Mouse (Mus musculus) adrenal gland, adult 18-20 months (tissue): Measurements from ENCODE around the gene Nme3. TPM values are rescaled to one million over a fixed set of nuclear protein-coding genes. Genes with fewer than 3 reads are reported as not detected.

Experiments
- total RNA-seq, 2 experiments: library from RNA; stranded (reverse); gene quantifications; 1 replicate in 1 of 2; 2 replicates in 1 of 2; pipeline ENCODE4 v1.2.3; 2021

Nme3 gene
- total RNA-seq, 2 experiments from 2014 or later: 50.8 to 100 TPM

Other genes starting within 250 kb of the Nme3 start
- 10 to 100 TPM; 62.0 to 90.2 TPM for gene Slc9a3r2, start 246.2 kb upstream of the Nme3 start, total RNA-seq
- gene Npw, start 238.0 kb upstream of the Nme3 start, total RNA-seq: not detected
- gene Zfp598, start 226.8 kb upstream of the Nme3 start, total RNA-seq: 10 to 100 TPM; 50.0 to 55.7 TPM
- 1 to 10 TPM; 2.2 to 3.3 TPM for gene Syngr3, start 206.5 kb upstream of the Nme3 start, total RNA-seq
- gene Gfer, start 200.3 kb upstream of the Nme3 start, total RNA-seq: 10 to 100 TPM; 31.9 to 33.9 TPM
- gene Noxo1, start 200.3 kb upstream of the Nme3 start, total RNA-seq: 1 to 10 TPM; 2.8 to 3.9 TPM
- gene Tbl3, start 188.8 kb upstream of the Nme3 start, total RNA-seq: 10 to 100 TPM; 30.2 to 32.4 TPM
- gene Rnf151, start 178.4 kb upstream of the Nme3 start, total RNA-seq: not detected
- gene Rps2, start 178.4 kb upstream of the Nme3 start, total RNA-seq: 100 to 1,000 TPM; 653 to 681 TPM
- gene Ndufb10, start 172.0 kb upstream of the Nme3 start, total RNA-seq: 100 to 1,000 TPM; 239 to 321 TPM
- gene Rpl3l, start 168.7 kb upstream of the Nme3 start, total RNA-seq: 1 to 10 TPM in 1 of 2 experiments, not detected in 1; 1.2 TPM
- 10 to 100 TPM; 83.9 to 94.4 TPM for gene Msrb1, start 159.9 kb upstream of the Nme3 start, total RNA-seq
- gene Hs3st6, start 143.5 kb upstream of the Nme3 start, total RNA-seq: 1 to 10 TPM; 2.2 to 2.3 TPM
- under 1 TPM; 0.50 to 0.80 TPM for gene Meiob, start 92.2 kb upstream of the Nme3 start, total RNA-seq
- gene Hagh, start 56.4 kb upstream of the Nme3 start, total RNA-seq: 10 to 100 TPM; 88.4 to 99.0 TPM
- 10 to 100 TPM; 27.6 to 28.2 TPM for gene Fahd1, start 46.1 kb upstream of the Nme3 start, total RNA-seq
- gene Igfals, start 30.5 kb upstream of the Nme3 start, total RNA-seq: 1 to 10 TPM; 2.0 to 2.7 TPM
- gene Nubp2, start 10.2 kb upstream of the Nme3 start, total RNA-seq: 10 to 100 TPM; 48.5 to 54.1 TPM
- gene Spsb3, start 9.9 kb upstream of the Nme3 start, total RNA-seq: 10 to 100 TPM; 33.0 to 33.9 TPM
- gene Eme2, start 1.4 kb upstream of the Nme3 start, total RNA-seq: 10 to 100 TPM; 40.6 to 46.1 TPM
- 100 to 1,000 TPM; 107 to 148 TPM for gene Mrps34, start 1.4 kb upstream of the Nme3 start, total RNA-seq
- 100 to 1,000 TPM; 125 to 137 TPM for gene Mapk8ip3, start 40.5 kb downstream of the Nme3 start, total RNA-seq
- gene Jpt2, start 64.2 kb downstream of the Nme3 start, total RNA-seq: 10 to 100 TPM; 19.2 to 26.3 TPM
- 10 to 100 TPM; 20.4 to 24.0 TPM for gene Cramp1l, start 119.3 kb downstream of the Nme3 start, total RNA-seq
- gene Ift140, start 119.6 kb downstream of the Nme3 start, total RNA-seq: 10 to 100 TPM; 20.3 to 29.9 TPM
- gene Tmem204, start 187.1 kb downstream of the Nme3 start, total RNA-seq: 10 to 100 TPM; 43.2 to 45.6 TPM
- 10 to 100 TPM; 18.4 to 21.9 TPM for gene Telo2, start 219.5 kb downstream of the Nme3 start, total RNA-seq
- gene Ptx4, start 224.3 kb downstream of the Nme3 start, total RNA-seq: not detected
- gene Clcn7, start 236.9 kb downstream of the Nme3 start, total RNA-seq: 10 to 100 TPM; 42.0 to 43.7 TPM